Mouse (Mus musculus): ENCODE results near the gene Kcnj14. TPM values are rescaled to one million over a fixed set of nuclear protein-coding genes. Genes with fewer than 3 reads are reported as not detected.

The Kcnj14 gene
- polyA plus RNA-seq, 1 experiment: 0.05 TPM

- Histone ChIP-seq H3K79me2 (ENCODE audit: control insufficient read depth, insufficient read depth) (peaks cover 20% of the 10 kb centered on the region), H3K4me2 (ENCODE audit: low read depth) (no peak overlapping the region), H3K4me3 (no peak overlapping the region), H3K27me3 (ENCODE audit: control insufficient read depth, insufficient read depth, insufficient read length) (peaks cover 11% of the 10 kb centered on the region), H3K36me3 (ENCODE audit: control insufficient read depth, insufficient read depth) (no peaks in the 10 kb centered on the region), H3ac (ENCODE audit: control insufficient read depth, insufficient read length) (no peak overlapping the region)
- TF ChIP-seq POLR2AphosphoS2 (IDR thresholded peaks at IDR 0.05; ENCODE audit: insufficient read length, low read depth) (peak; percentile 38), MAX (IDR thresholded peaks at IDR 0.05; ENCODE audit: low read depth) (no peak)
These were observed 45.2 kb upstream of the Kcnj14 start for GRCm38 (mm10) chr7:45869787-45870186.

- Histone ChIP-seq H3K27me3 (ENCODE audit: control insufficient read depth, insufficient read depth, insufficient read length) (peaks cover 11% of the 10 kb centered on the region), H3K36me3 (ENCODE audit: control insufficient read depth, insufficient read depth) (no peaks in the 10 kb centered on the region), H3K4me2 (ENCODE audit: low read depth) (no peak overlapping the region), H3ac (ENCODE audit: control insufficient read depth, insufficient read length) (no peak overlapping the region), H3K4me3 (no peak overlapping the region), H3K79me2 (ENCODE audit: control insufficient read depth, insufficient read depth) (peaks cover 14% of the 10 kb centered on the region)
- TF ChIP-seq REST (IDR thresholded peaks at IDR 0.05; ENCODE audit: insufficient read depth, insufficient read length): no peak
These were observed 44.6 kb upstream of the Kcnj14 start for GRCm38 (mm10) chr7:45869107-45869670.

DNA sequence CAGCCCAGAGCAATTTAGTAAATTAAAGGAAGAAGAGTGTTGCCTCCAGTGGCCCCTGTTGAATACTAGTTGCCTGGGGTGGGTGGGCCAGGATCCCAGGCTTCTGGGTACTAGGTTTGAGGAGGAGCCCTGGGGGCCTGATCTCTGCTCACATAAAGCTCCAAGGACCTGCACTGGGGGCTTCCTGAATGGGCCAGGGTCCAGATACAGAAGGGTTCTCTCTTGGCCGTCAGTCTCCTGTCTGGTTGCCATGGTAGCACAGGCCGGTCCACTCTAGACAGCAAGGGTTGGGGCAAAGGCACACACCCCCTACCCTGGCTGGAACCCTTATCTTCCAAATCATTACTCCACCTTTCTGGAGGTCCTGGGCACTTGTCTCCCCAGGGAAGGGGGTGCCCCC, 43.3 kb upstream of the Kcnj14 start:
- H3K4me2 ChIP-seq (ENCODE audit: low read depth): no peak overlapping the region

DNA sequence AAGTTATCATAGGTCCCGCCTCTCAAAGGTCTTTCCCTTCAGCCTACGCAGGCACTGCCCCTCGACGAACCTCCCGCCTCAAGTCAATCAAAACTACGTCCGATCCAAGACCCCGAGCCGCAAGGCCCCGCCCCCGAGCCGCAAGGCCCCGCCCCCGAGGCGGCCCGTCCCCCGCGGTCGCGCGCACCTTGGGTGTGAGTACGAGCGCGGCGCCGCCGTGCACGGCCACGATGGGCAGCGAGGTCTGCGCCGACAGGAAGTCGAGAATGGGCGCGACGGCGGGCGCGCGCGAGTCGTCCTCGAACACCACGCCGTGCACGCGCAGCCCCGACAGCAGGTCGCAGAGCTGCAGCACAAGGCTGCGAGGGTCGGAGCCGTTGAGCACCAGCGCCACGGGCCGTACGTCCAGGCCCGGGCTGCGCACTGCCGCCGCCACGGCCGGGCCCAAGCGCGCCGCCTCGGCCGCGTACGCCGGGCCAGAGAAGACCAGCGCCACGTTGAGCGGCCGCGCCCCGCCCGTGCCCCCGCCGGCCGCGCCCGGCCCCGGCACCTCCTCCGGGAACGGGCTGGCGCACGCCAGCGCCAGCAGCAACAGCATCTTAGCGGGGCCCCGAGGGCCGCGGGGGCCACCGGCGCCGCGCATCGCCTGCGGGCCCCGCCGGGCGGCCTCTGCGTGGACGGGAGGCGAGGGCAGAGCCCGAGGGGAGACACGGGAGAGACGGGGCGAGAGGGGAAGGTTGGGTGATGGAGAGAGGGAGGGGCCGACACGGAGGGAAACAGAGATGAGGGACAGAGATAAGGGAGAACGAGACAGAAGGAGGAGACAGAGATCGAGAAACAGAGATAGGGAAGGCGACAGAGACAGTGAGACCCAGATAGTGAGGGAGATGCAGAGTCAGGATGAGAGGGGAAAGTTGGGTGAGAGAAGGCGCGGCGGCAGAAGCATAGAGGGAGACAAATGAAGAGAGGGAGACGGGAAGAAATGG, 41.6 kb upstream of the Kcnj14 start:
- peak in 1 of 3 experiments; percentile 51 for TF ChIP-seq MYOD1 (IDR thresholded peaks at IDR 0.05; ENCODE audit: control insufficient read depth in 1 of 3, insufficient read length in 2 of 3, low read depth in 2 of 3)
- no peak for TF ChIP-seq CEBPB (IDR thresholded peaks at IDR 0.05; ENCODE audit: insufficient read depth, poor library complexity, severe bottlenecking)
- no peak for TF ChIP-seq E2F4 (IDR thresholded peaks at IDR 0.05; ENCODE audit: insufficient read depth)
- TF ChIP-seq TCF3 (IDR thresholded peaks at IDR 0.05; ENCODE audit: insufficient read length, low read depth): no peak
- TF ChIP-seq SRF (IDR thresholded peaks at IDR 0.05; ENCODE audit: control insufficient read depth, insufficient read length, low read depth): no peak
- no peak for TF ChIP-seq USF1 (IDR thresholded peaks at IDR 0.05; ENCODE audit: low read depth)
- no peak for TF ChIP-seq MAX (IDR thresholded peaks at IDR 0.05; ENCODE audit: low read depth)
- TF ChIP-seq POLR2AphosphoS2 (IDR thresholded peaks at IDR 0.05; ENCODE audit: insufficient read length, low read depth): peak; percentile 87
- TF ChIP-seq TCF12 (IDR thresholded peaks at IDR 0.05; ENCODE audit: insufficient read depth, poor library complexity, severe bottlenecking): no peak
- no peak for TF ChIP-seq REST (IDR thresholded peaks at IDR 0.05; ENCODE audit: insufficient read depth, insufficient read length)
- peak; percentile 97 for TF ChIP-seq POLR2A (IDR thresholded peaks at IDR 0.05; ENCODE audit: insufficient read length, low read depth)
- TF ChIP-seq MYOG (IDR thresholded peaks at IDR 0.05; ENCODE audit: control insufficient read depth in 1 of 3, insufficient read depth in 1 of 3, insufficient read length in 2 of 3, low read depth in 2 of 3): peak in 2 of 3 experiments; percentile 5 to 7
- H3K4me3 ChIP-seq: peak overlapping the region; percentile 45
- peak overlapping the region; percentile 78 for H3ac ChIP-seq (ENCODE audit: control insufficient read depth, insufficient read length)
- no peaks in the 10 kb centered on the region for H3K36me3 ChIP-seq (ENCODE audit: control insufficient read depth, insufficient read depth)
- H3K4me2 ChIP-seq (ENCODE audit: low read depth): peak overlapping the region; percentile 72
- peaks cover 11% of the 10 kb centered on the region for H3K27me3 ChIP-seq (ENCODE audit: control insufficient read depth, insufficient read depth, insufficient read length)
- H3K79me2 ChIP-seq (ENCODE audit: control insufficient read depth, insufficient read depth): no peaks in the 10 kb centered on the region

More for the DNA sequence above, 43.3 kb upstream of the Kcnj14 start:
- Histone ChIP-seq H3K4me3 (peak overlapping the region; percentile 45), H3ac (ENCODE audit: control insufficient read depth, insufficient read length) (no peak overlapping the region), H3K79me2 (ENCODE audit: control insufficient read depth, insufficient read depth) (peaks cover under 1% of the 10 kb centered on the region), H3K36me3 (ENCODE audit: control insufficient read depth, insufficient read depth) (no peaks in the 10 kb centered on the region), H3K27me3 (ENCODE audit: control insufficient read depth, insufficient read depth, insufficient read length) (peaks cover 11% of the 10 kb centered on the region)
- TF ChIP-seq MYOG (IDR thresholded peaks at IDR 0.05; ENCODE audit: control insufficient read depth in 1 of 3, insufficient read depth in 1 of 3, insufficient read length in 2 of 3, low read depth in 2 of 3) (no peak), POLR2AphosphoS2 (IDR thresholded peaks at IDR 0.05; ENCODE audit: insufficient read length, low read depth) (peak; percentile 39), E2F4 (IDR thresholded peaks at IDR 0.05; ENCODE audit: insufficient read depth) (no peak), MAX (IDR thresholded peaks at IDR 0.05; ENCODE audit: low read depth) (no peak)

- no peak for TF ChIP-seq SRF (IDR thresholded peaks at IDR 0.05; ENCODE audit: control insufficient read depth, insufficient read length, low read depth)
- H3K27me3 ChIP-seq (ENCODE audit: control insufficient read depth, insufficient read depth, insufficient read length): no peaks in the 10 kb centered on the region
- no peaks in the 10 kb centered on the region for H3K36me3 ChIP-seq (ENCODE audit: control insufficient read depth, insufficient read depth)
- H3K4me3 ChIP-seq: no peak overlapping the region
- no peak overlapping the region for H3ac ChIP-seq (ENCODE audit: control insufficient read depth, insufficient read length)
- H3K79me2 ChIP-seq (ENCODE audit: control insufficient read depth, insufficient read depth): no peaks in the 10 kb centered on the region
- H3K4me2 ChIP-seq (ENCODE audit: low read depth): no peak overlapping the region
These were observed 39.9 kb upstream of the Kcnj14 start for GRCm38 (mm10) chr7:45864435-45864834.
